Mouse (Mus musculus) E14TG2a.4 (cell line): ENCODE data around the gene Olig1.

Experiments used
- CTCF ChIP-seq: conservative IDR thresholded peaks from 2 replicates; pipeline ENCODE4 v1.5.1; 2014; ENCODE audit warnings: low read length
- NANOG ChIP-seq: IDR thresholded peaks from 2 replicates; pipeline ENCODE4 v1.6.1; 2014; ENCODE audit warnings: borderline replicate concordance, low read length, mixed read lengths
- POU5F1 ChIP-seq: IDR thresholded peaks from 2 replicates; pipeline ENCODE4 v1.6.1; 2014; ENCODE audit warnings: low read length, borderline replicate concordance

- TF ChIP-seq CTCF (no peak), POU5F1 (no peak), NANOG (no peak)
Measured at GRCm38 (mm10) chr16:91239024-91239423, 30.5 kb upstream of the Olig1 start.
